Mouse (Mus musculus): Measurements from ENCODE around the gene Atrn. TPM values are rescaled to one million over a fixed set of nuclear protein-coding genes. Genes with fewer than 3 reads are reported as not detected.
"Not testable (repeated sequence)": the region's sequence is repeated elsewhere in the genome, so short reads cannot be mapped to it uniquely, and the experiment has no call there.

The Atrn gene
- polyA plus RNA-seq, 1 experiment from 2014 or later = 10.1 TPM

GRCm38 (mm10) chr2:131029065-131029935 lies 123.0 kb downstream of the Atrn start:
- Histone ChIP-seq H3K4me3 (no peak overlapping the region), H3K9ac (no peak overlapping the region), H3K36me3 (peaks cover 17% of the 10 kb centered on the region), H3K27me3 (no peaks in the 10 kb centered on the region), H3K27ac (no peak overlapping the region), H3K9me3 (no peaks in the 10 kb centered on the region; the same call in 1 of the 2 replicates), H3K4me1 (no peaks in the 10 kb centered on the region), H3K4me2 (replicated peaks) (no peak overlapping the region)
- ATAC-seq (ENCODE audit: insufficient number of reproducible peaks, insufficient read depth, low FRiP score, low TSS enrichment) = no peak
- WGBS = 65% methylated on average over 9 of the region's 9 CpGs

- H3K4me1 ChIP-seq = no peaks in the 10 kb centered on the region
- H3K4me3 ChIP-seq = no peak overlapping the region
- no peak for ATAC-seq (ENCODE audit: insufficient number of reproducible peaks, insufficient read depth, low FRiP score, low TSS enrichment)
- WGBS = 93% methylated on average over 2 of the region's 2 CpGs
- no peak overlapping the region for H3K27ac ChIP-seq
- H3K36me3 ChIP-seq = peaks cover 10% of the 10 kb centered on the region
- no peak overlapping the region for H3K9ac ChIP-seq
- H3K9me3 ChIP-seq = no peaks in the 10 kb centered on the region; the same call in 1 of the 2 replicates
- no peaks in the 10 kb centered on the region for H3K27me3 ChIP-seq
- H3K4me2 ChIP-seq (replicated peaks) = no peak overlapping the region
These were observed 124.3 kb downstream of the Atrn start for GRCm38 (mm10) chr2:131030561-131030960.

GRCm38 (mm10) chr2:131030998-131031397 lies 124.7 kb downstream of the Atrn start:
- H3K27ac ChIP-seq = no peak overlapping the region
- 89% methylated on average over 1 of the region's 1 CpGs for WGBS
- H3K4me1 ChIP-seq = no peaks in the 10 kb centered on the region
- H3K4me2 ChIP-seq (replicated peaks) = no peak overlapping the region
- H3K9ac ChIP-seq = no peak overlapping the region
- ATAC-seq (ENCODE audit: insufficient number of reproducible peaks, insufficient read depth, low FRiP score, low TSS enrichment) = no peak
- peaks cover 6% of the 10 kb centered on the region for H3K36me3 ChIP-seq
- H3K27me3 ChIP-seq = no peaks in the 10 kb centered on the region
- H3K9me3 ChIP-seq = no peaks in the 10 kb centered on the region; the same call in 1 of the 2 replicates
- no peak overlapping the region for H3K4me3 ChIP-seq

GRCm38 (mm10) chr2:131031406-131031805 lies 125.1 kb downstream of the Atrn start:
- not testable (repeated sequence) for H3K27ac ChIP-seq; H3K4me3 ChIP-seq; H3K27me3 ChIP-seq; H3K36me3 ChIP-seq; H3K4me1 ChIP-seq; H3K4me2 ChIP-seq (replicated peaks); H3K9ac ChIP-seq; ATAC-seq (ENCODE audit: insufficient number of reproducible peaks, insufficient read depth, low FRiP score, low TSS enrichment); H3K9me3 ChIP-seq
- 68% methylated on average over 1 of the region's 1 CpGs for WGBS

- Histone ChIP-seq H3K27me3 (peaks cover 23% of the 10 kb centered on the region), H3K27ac (no peak overlapping the region), H3K4me1 (peaks cover 7% of the 10 kb centered on the region; the same call in 1 of the 2 replicates), H3K9me3 (no peaks in the 10 kb centered on the region; the same call in 1 of the 2 replicates), H3K4me2 (replicated peaks) (no peak overlapping the region), H3K36me3 (no peaks in the 10 kb centered on the region), H3K4me3 (no peak overlapping the region), H3K9ac (no peak overlapping the region)
- 87% methylated on average over 2 of the region's 2 CpGs for WGBS
- ATAC-seq (ENCODE audit: insufficient number of reproducible peaks, insufficient read depth, low FRiP score, low TSS enrichment) = no peak
These were observed 130.0 kb downstream of the Atrn start for GRCm38 (mm10) chr2:131036343-131036742.

- H3K9me3 ChIP-seq = no peaks in the 10 kb centered on the region; the same call in 1 of the 2 replicates
- H3K36me3 ChIP-seq = no peaks in the 10 kb centered on the region
- H3K4me3 ChIP-seq = no peak overlapping the region
- H3K27ac ChIP-seq = no peak overlapping the region
- no peak for ATAC-seq (ENCODE audit: insufficient number of reproducible peaks, insufficient read depth, low FRiP score, low TSS enrichment)
- peaks cover 10% of the 10 kb centered on the region; the same call in 1 of the 2 replicates for H3K4me1 ChIP-seq
- no peak overlapping the region for H3K9ac ChIP-seq
- H3K27me3 ChIP-seq = peaks cover 27% of the 10 kb centered on the region
- no peak overlapping the region for H3K4me2 ChIP-seq (replicated peaks)
These were observed 130.5 kb downstream of the Atrn start for GRCm38 (mm10) chr2:131036757-131037156.

- H3K9me3 ChIP-seq = no peaks in the 10 kb centered on the region; the same call in 1 of the 2 replicates
- no peaks in the 10 kb centered on the region for H3K36me3 ChIP-seq
- no peak overlapping the region for H3K27ac ChIP-seq
- peaks cover 10% of the 10 kb centered on the region; the same call in 1 of the 2 replicates for H3K4me1 ChIP-seq
- WGBS = 67% methylated on average over 17 of the region's 17 CpGs
- no peak overlapping the region for H3K9ac ChIP-seq
- H3K4me3 ChIP-seq = no peak overlapping the region
- ATAC-seq (ENCODE audit: insufficient number of reproducible peaks, insufficient read depth, low FRiP score, low TSS enrichment) = no peak
- H3K27me3 ChIP-seq = peaks cover 34% of the 10 kb centered on the region
- no peak overlapping the region for H3K4me2 ChIP-seq (replicated peaks)
These were observed 131.1 kb downstream of the Atrn start for GRCm38 (mm10) chr2:131037226-131037990.

GRCm38 (mm10) chr2:131038197-131038596 lies 131.9 kb downstream of the Atrn start:
- 88% methylated on average over 6 of the region's 6 CpGs for WGBS
- Histone ChIP-seq H3K27ac (no peak overlapping the region), H3K4me2 (replicated peaks) (no peak overlapping the region), H3K9ac (no peak overlapping the region), H3K4me3 (no peak overlapping the region), H3K36me3 (no peaks in the 10 kb centered on the region), H3K27me3 (peaks cover 42% of the 10 kb centered on the region), H3K4me1 (peaks cover 10% of the 10 kb centered on the region; the same call in 1 of the 2 replicates), H3K9me3 (no peaks in the 10 kb centered on the region; the same call in 1 of the 2 replicates)
- ATAC-seq (ENCODE audit: insufficient number of reproducible peaks, insufficient read depth, low FRiP score, low TSS enrichment) = no peak

GRCm38 (mm10) chr2:131038675-131039074 lies 132.4 kb downstream of the Atrn start:
- no peak for ATAC-seq (ENCODE audit: insufficient number of reproducible peaks, insufficient read depth, low FRiP score, low TSS enrichment)
- 79% methylated on average over 5 of the region's 5 CpGs for WGBS
- H3K27me3 ChIP-seq = peaks cover 42% of the 10 kb centered on the region
- no peak overlapping the region for H3K27ac ChIP-seq
- H3K9me3 ChIP-seq = no peaks in the 10 kb centered on the region; the same call in 1 of the 2 replicates
- no peaks in the 10 kb centered on the region for H3K36me3 ChIP-seq
- H3K4me1 ChIP-seq = peaks cover 10% of the 10 kb centered on the region; the same call in 1 of the 2 replicates
- H3K9ac ChIP-seq = no peak overlapping the region
- H3K4me3 ChIP-seq = no peak overlapping the region
- no peak overlapping the region for H3K4me2 ChIP-seq (replicated peaks)

GRCm38 (mm10) chr2:131040854-131041825 lies 134.8 kb downstream of the Atrn start:
- H3K27ac ChIP-seq = no peak overlapping the region
- H3K9me3 ChIP-seq = no peaks in the 10 kb centered on the region
- H3K36me3 ChIP-seq = no peaks in the 10 kb centered on the region
- H3K4me2 ChIP-seq (replicated peaks) = peak overlapping the region; percentile 86
- H3K9ac ChIP-seq = peak overlapping the region; percentile 63
- peak overlapping the region; percentile 50 for H3K4me3 ChIP-seq
- H3K27me3 ChIP-seq = peaks cover 44% of the 10 kb centered on the region
- peak; percentile 69 for ATAC-seq (ENCODE audit: insufficient number of reproducible peaks, insufficient read depth, low FRiP score, low TSS enrichment)
- H3K4me1 ChIP-seq = peaks cover 20% of the 10 kb centered on the region; the same call in 1 of the 2 replicates
- 3% methylated on average over 92 of the region's 115 CpGs for WGBS

GRCm38 (mm10) chr2:131042988-131043387 lies 136.7 kb downstream of the Atrn start, which contains the start of gene Gfra4:
TSS of gene Gfra4 (minus strand) at chr2:131043088.
- WGBS = 76% methylated on average over 2 of the region's 2 CpGs
- Histone ChIP-seq H3K4me2 (replicated peaks) (peak within 1 kb of the TSS; percentile 86; the same call in 1 of the 2 replicates), H3K4me3 (peak within 1 kb of the TSS; percentile 50), H3K27ac (no peak within 1 kb of the TSS), H3K9ac (0 out of 2 replicates have a peak within 1 kb of the TSS, but pooled peaks have one; percentile 63), H3K27me3 (peaks cover 44% of the 10 kb centered on the region), H3K9me3 (no peaks in the 10 kb centered on the region), H3K4me1 (peaks cover 12% of the 10 kb centered on the region; the same call in 1 of the 2 replicates), H3K36me3 (no peaks in the 10 kb centered on the region)
- ATAC-seq (ENCODE audit: insufficient number of reproducible peaks, insufficient read depth, low FRiP score, low TSS enrichment) = no peak

Data from embryonic facial prominence, embryonic 12.5 days (tissue).